Mouse (Mus musculus) telencephalon, adult 2 months (tissue): Measurements from ENCODE around the gene Ostf1.
A peak's percentile ranks its signal among the peaks of the same experiment; 100 is the strongest.

ENCODE experiments used
- DNase-seq: peaks from one replicate; pipeline ENCODE4 v3.0.0-alpha.2; 2011; ENCODE audit warnings: low read depth, low spot score

The Ostf1 gene

DNA sequence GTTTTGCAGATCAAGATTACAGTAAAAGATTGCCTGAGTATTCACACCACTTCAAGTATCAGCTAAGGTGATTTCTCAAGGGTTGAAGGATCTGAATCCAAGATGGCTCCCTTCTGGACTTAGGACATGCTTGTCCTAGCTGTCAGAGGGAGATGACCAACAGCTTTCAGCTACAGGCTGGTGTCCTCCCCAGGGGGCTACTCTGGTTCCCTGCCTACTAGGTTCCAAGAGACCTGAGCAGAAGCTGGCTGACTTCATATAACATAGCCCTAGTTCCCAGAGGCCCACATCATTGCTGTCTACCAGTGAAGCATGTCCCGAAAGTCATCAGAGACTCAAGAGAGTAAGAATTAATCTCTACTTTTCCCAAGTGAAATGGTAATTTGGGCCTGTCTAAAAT is 62.1 kb downstream of the Ostf1 start:
- no peak for DNase-seq

DNA sequence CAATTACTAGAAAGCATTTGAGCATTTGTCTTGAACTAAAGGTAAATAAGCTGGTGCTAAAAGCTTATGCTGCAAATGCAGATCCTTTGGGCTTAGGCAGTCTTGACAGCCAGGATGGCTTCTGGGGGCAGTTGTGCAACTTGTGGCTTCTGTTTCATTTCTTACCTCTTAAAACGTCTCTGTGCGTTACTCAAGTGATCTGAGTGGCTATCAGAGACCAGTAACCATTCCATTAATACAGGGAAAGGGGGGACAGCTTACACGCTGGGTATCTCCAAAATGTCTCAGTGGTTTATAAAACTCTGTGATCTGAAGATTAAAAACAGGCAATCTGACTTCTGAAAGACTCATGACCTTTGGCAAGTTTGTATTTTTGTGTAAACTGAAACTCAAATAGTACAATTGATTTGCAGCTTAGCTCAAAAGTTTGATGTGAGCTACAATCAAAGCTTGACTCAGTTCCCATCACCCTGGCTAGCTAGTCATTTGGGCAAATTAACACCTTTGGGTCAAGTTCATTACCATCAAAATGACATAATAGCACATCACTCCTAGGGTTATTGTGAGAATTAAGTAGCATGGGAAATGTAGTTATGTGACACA is 62.7 kb downstream of the Ostf1 start:
- no peak for DNase-seq

DNA sequence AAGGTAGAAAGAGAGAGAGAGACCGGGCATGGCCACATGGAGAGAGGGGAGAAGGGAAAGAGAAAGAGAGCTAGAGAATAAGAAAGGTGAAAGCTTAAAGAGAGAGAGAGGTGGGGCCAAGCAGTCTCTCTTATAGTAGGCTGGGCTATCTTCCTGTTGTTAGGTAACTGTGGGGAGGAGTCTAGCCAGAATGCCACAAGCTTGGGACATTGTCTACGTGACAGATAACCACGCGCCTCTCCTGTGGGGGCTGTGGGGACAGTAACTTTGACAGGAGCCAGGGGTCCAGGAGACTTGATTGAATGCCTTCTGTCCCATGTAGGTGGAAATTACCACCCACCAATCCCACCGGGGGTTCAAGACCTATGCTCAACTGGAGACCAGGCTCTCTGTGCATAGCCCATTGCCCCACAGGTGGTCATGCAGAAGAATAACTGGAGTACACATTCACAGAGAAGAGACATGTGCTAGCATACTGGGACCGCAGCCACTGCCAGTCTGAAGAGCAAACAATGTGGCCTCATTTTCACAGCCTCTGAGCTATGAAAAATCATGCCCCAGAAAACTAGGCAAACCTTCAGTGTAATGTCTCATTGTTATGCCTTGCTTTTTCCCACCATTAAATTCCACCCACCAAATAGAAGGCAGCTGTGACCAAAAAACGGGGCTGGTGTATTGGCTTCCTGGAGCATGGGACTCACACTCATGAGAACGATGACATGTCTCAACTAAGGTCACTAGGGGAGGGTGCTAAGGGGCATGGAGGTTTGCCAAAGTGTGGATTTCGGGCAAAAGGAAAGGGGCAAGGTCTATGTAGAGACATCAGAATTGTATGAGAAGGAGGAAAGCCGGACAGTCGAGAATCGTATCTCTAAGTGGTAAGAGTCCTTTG is 63.4 kb downstream of the Ostf1 start:
- no peak for DNase-seq

DNA sequence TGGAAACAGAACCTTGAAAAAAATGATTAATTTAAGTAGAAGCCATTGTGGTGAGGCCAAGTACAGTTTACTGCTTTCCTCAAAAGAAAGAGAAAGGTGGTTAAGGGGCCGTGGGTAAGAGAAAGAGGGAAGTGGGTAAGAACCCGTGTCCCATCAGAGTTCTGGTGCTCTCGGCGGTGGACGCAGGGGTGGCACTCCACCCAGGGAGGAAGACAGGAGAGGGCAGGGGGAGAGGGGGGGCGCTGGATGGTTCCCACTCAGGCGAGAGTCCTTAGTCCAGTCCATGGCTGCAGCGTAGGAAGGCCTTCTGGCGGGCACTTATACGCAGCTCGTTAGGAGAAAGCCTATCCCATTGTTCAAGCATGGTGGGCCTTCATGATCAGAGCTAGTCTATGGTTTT is 64.1 kb downstream of the Ostf1 start:
- no peak for DNase-seq

DNA sequence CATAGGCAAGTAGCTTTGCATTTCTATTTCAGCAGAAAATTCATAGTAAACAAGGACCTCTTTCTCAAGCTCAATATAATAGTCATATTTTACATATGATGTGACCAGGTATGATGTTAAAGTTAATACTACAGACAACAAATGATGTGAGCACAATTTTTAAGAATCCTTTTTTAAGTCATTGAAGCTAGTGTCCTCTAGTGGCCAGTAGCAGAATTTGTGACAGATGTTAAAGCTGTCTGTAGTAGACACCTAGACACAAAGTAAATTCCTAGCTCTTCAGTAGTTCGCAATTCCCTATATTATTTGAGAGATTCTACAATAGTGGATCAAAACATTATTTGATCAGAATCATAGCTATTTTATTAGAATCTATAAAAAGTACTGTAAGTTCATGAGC is 73.9 kb downstream of the Ostf1 start:
- no peak for DNase-seq

DNA sequence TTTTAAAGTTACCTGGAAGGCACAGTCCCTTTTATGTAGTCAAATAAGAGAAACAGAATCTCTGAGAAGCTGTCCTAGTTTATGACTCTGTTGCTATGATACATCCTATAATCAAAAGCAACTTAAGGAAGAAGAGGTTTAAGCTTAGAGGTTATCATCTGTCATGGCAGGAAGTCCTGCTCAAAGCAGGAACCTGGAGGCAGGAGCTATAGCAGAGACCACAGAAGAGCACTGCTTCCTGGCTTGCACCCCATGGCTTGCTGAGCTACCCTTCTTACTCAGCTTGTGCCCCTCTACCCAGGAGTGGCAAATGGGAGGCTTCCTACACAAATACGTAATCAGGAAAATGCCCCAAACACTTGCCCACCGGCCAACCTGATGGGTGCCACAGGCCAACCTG is 76.0 kb downstream of the Ostf1 start:
- no peak for DNase-seq

DNA sequence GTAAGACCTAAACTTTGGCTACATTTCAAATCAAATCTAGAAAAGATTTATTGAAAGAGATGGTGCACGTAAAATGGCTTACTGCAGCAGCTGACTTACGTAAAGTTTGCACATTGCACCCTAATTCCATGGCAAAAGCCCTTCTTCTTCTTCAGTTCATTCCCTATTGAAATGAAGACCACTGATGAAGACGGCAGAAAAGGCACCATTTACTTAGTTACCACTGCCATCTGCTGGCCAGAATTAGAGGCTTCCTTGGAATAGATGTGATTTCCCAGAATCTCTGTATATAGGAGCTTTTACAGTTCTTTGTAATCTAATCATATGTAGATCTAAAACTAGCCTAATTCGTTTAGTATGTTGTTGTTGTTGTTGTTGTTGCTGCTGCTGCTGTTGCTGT is 83.0 kb downstream of the Ostf1 start:
- DNase-seq: peak; percentile 49
